Mouse (Mus musculus) E14TG2a.4 (cell line): ENCODE measurements around the gene Piwil4.

Experiments used
- CTCF ChIP-seq: conservative IDR thresholded peaks from 2 replicates; pipeline ENCODE4 v1.5.1; 2014; ENCODE audit warnings: low read length
- POU5F1 ChIP-seq: IDR thresholded peaks from 2 replicates; pipeline ENCODE4 v1.6.1; 2014; ENCODE audit warnings: low read length, borderline replicate concordance

- TF ChIP-seq CTCF = no peak
- TF ChIP-seq POU5F1 = no peak
Measured at GRCm38 (mm10) chr9:14724755-14725420, 15.6 kb downstream of the Piwil4 start.
